Mouse (Mus musculus): ENCODE results near the gene Cypt1.

The Cypt1 gene

GRCm38 (mm10) chrX:16522569-16522968 is at the start of gene Cypt1:
TSS of gene Cypt1 (plus strand) at chrX:16522869.
- in situ Hi-C loops (cut with MboI): no loop called here

- in situ Hi-C loops (cut with MboI): no loop called here
Measured at GRCm38 (mm10) chrX:16546806-16547205, 24.1 kb downstream of the Cypt1 start.

DNA sequence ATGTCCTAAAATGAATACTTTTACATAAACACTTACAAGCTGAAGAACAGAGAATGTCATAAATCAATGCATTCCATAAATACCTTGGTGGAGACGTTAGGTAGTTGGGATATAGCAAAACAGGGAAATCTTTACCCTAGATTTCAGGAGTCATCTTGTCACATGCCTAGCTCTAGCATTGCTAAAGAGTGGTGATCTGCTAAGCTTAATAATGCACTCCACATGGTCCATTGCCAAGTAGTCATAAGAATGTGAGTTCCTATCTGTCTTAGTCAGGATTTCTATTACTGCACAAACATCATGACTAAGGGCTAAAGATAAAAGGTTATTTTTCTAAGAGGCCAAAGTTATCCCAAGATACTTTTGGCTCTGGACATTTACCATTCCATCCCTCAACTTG is 34.4 kb downstream of the Cypt1 start:
- in situ Hi-C loops (cut with MboI): no loop called here

DNA sequence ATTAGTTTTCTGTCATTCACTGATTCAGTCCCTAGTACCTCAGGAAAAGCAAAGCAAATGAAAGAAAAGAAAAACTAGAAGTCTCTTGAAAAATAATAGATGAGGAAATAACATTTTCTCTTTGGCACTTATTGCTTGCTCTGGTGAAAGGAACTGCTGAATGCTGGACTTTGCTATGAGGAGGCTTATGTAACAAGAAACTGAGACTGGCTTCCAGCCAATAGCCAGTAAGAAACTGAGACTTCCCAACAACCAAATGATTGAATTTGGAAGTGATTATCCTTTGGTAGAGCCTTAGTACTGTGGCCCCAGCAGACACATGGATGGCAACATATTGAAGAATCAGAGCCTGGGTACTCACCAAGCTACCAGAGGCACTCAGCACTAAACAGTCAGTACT is 35.8 kb downstream of the Cypt1 start:
- in situ Hi-C loops (cut with MboI): no loop called here

Measured in mature B cell (primary cell).